10 mouse cellular contexts compared by ENCODE assay signal in the genomic region with DNA sequence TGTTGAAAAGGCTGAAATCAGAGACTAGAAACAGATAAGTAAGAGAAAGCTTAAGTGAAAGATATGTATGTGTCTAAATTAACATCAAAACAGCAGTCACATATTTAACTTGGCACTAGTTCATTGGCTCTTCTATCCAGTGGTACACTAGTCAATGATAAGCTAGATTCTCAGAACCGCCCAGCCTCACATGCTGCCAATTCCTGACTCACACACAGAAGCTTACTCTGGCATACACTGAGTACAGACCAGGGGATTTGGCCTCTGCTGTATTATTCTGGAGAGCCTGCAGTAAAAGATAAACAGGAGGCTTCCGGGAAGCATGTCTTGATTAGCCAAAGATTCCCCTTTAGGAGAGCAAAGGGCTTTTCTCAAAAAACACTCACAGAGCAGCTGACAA.
DNase-seq lines count a peak whose midpoint lies in the region; ATAC-seq and TF ChIP-seq lines count a peak whose summit lies in the region.
"Had no signal": no experiment of that assay in that cellular context is flagged by ENCODE, and none has a peak within 500 bp of the region (broad histone marks: within the 10 kb centered on the region; RNA-seq: fewer than 3 reads in every experiment).

No protein-coding gene starts in this region.

- H3K36me3 ChIP-seq in kidney, adult 2 months (ENCODE audit: control insufficient read depth, insufficient read depth, low read length): no peaks in the 10 kb centered on the region
- no peaks in the 10 kb centered on the region for H3K36me3 ChIP-seq in neural tube, embryonic 15.5 days
- H3K36me3 ChIP-seq: embryonic facial prominence, embryonic 12.5 days; liver, embryonic 13.5 days had no signal

- no peak for TF ChIP-seq CTCF in gastrocnemius, adult 2 months (IDR thresholded peaks at IDR 0.05)
- no peak for TF ChIP-seq CTCF in kidney, adult 2 months (conservative IDR thresholded peaks at IDR 0.05; ENCODE audit: insufficient read depth, insufficient read length, low read depth, low read length)

- intact Hi-C loops in gastrocnemius, adult 2 months (cut with DNase I): no loop called here

- H3K27ac ChIP-seq in gastrocnemius, adult 2 months: no peak overlapping the region
- peak overlapping the region; percentile 88 for H3K27ac ChIP-seq in kidney, adult 2 months (ENCODE audit: insufficient read depth, low read depth, low read length)
- H3K27ac ChIP-seq in neural tube, embryonic 15.5 days (replicated peaks): no peak overlapping the region
- H3K27ac ChIP-seq: embryonic facial prominence, embryonic 12.5 days; liver, embryonic 13.5 days had no signal

- 18% methylated on average over 2 of the region's 2 CpGs for WGBS in kidney, adult 2 months
- 52% methylated on average over 2 of the region's 2 CpGs for WGBS in neural tube, embryonic 15.5 days

- H3K4me3 ChIP-seq in gastrocnemius, adult 2 months: no peak overlapping the region
- H3K4me3 ChIP-seq in kidney, adult 2 months (ENCODE audit: insufficient read depth, low read depth, low read length): no peak overlapping the region
- H3K4me3 ChIP-seq in neural tube, embryonic 15.5 days (replicated peaks): no peak overlapping the region
- H3K4me3 ChIP-seq: embryonic facial prominence, embryonic 12.5 days; liver, embryonic 13.5 days had no signal

- TF ChIP-seq POLR2A in kidney, adult 2 months (IDR thresholded peaks at IDR 0.05; ENCODE audit: low read depth, low read length): no peak

- no peak overlapping the region for H3K9ac ChIP-seq in neural tube, embryonic 15.5 days (replicated peaks)
- H3K9ac ChIP-seq: embryonic facial prominence, embryonic 12.5 days; liver, embryonic 13.5 days had no signal

- H3K4me1 ChIP-seq in kidney, adult 2 months (ENCODE audit: control insufficient read depth, insufficient read depth, low read length): peaks cover 5% of the 10 kb centered on the region
- no peaks in the 10 kb centered on the region for H3K4me1 ChIP-seq in neural tube, embryonic 15.5 days
- H3K4me1 ChIP-seq: embryonic facial prominence, embryonic 12.5 days; liver, embryonic 13.5 days had no signal

- no peak for ATAC-seq in neural tube, embryonic 15.5 days (ENCODE audit: low FRiP score)

- DNase-seq in gastrocnemius, adult 2 months: peak; percentile 17
- no peak for DNase-seq in gastrocnemius, postnatal 10 days
- peak; percentile 5 for DNase-seq in right cerebral cortex, postnatal 4 days
- DNase-seq in right cerebral cortex, adult 18-20 months: no peak
- peak; percentile 94 for DNase-seq in kidney, adult 2 months
- peak; percentile 6 for DNase-seq in ovary, postnatal 36 days (ENCODE audit: low spot score)
- no peak for DNase-seq in retina, embryonic 14.5 days (ENCODE audit: low spot score)
- DNase-seq: liver, embryonic 13.5 days had no signal

- H3K27me3 ChIP-seq in kidney, adult 2 months (replicated peaks; ENCODE audit: control insufficient read depth, insufficient read depth, low read length): no peaks in the 10 kb centered on the region
- H3K27me3 ChIP-seq in neural tube, embryonic 15.5 days (replicated peaks): no peaks in the 10 kb centered on the region
- H3K27me3 ChIP-seq: embryonic facial prominence, embryonic 12.5 days; liver, embryonic 13.5 days had no signal

- no peak overlapping the region for H3K4me2 ChIP-seq in neural tube, embryonic 15.5 days
- H3K4me2 ChIP-seq: embryonic facial prominence, embryonic 12.5 days; liver, embryonic 13.5 days had no signal

- no peaks in the 10 kb centered on the region for H3K9me3 ChIP-seq in neural tube, embryonic 15.5 days (replicated peaks)
- H3K9me3 ChIP-seq: embryonic facial prominence, embryonic 12.5 days; liver, embryonic 13.5 days had no signal

Comparison
In these comparisons a context has a peak if more than half of its experiments do, and no peak if none do; other contexts are left out.
1. DNase-seq: peak in gastrocnemius, adult 2 months (single experiment), right cerebral cortex, postnatal 4 days (single experiment), kidney, adult 2 months (single experiment) and ovary, postnatal 36 days (single experiment); none in gastrocnemius, postnatal 10 days (single experiment), right cerebral cortex, adult 18-20 months (single experiment) and retina, embryonic 14.5 days (single experiment).